Mouse (Mus musculus): ENCODE results near the gene Ccr10. TPM values are rescaled to one million over a fixed set of nuclear protein-coding genes. Genes with fewer than 3 reads are reported as not detected.

Ccr10 gene
- polyA plus RNA-seq, 1 experiment from 2014 or later = 0.20 TPM

- H3K4me3 ChIP-seq = no peak overlapping the region
- peaks cover 16% of the 10 kb centered on the region for H3K4me1 ChIP-seq (replicated peaks)
- 43% methylated on average over 2 of the region's 2 CpGs for WGBS
- DNase-seq (ENCODE audit: low spot score) = no peak
- peaks cover 15% of the 10 kb centered on the region for H3K27me3 ChIP-seq (ENCODE audit: insufficient read depth, poor library complexity, severe bottlenecking)
- H3K9me3 ChIP-seq = no peaks in the 10 kb centered on the region
- H3K27ac ChIP-seq = no peak overlapping the region
- H3K36me3 ChIP-seq = no peaks in the 10 kb centered on the region
These were observed 24.2 kb downstream of the Ccr10 start for GRCm38 (mm10) chr11:101151063-101151462.

GRCm38 (mm10) chr11:101149178-101150105, 25.8 kb downstream of the Ccr10 start:
- H3K27ac ChIP-seq = no peak overlapping the region

GRCm38 (mm10) chr11:101148751-101149150, 26.5 kb downstream of the Ccr10 start:
- peaks cover 10% of the 10 kb centered on the region for H3K4me1 ChIP-seq (replicated peaks)
- no peaks in the 10 kb centered on the region for H3K36me3 ChIP-seq
- DNase-seq (ENCODE audit: low spot score) = no peak
- no peaks in the 10 kb centered on the region for H3K27me3 ChIP-seq (ENCODE audit: insufficient read depth, poor library complexity, severe bottlenecking)
- no peak overlapping the region for H3K27ac ChIP-seq
- WGBS = 76% methylated on average over 10 of the region's 10 CpGs
- no peaks in the 10 kb centered on the region for H3K9me3 ChIP-seq
- no peak overlapping the region for H3K4me3 ChIP-seq

More at GRCm38 (mm10) chr11:101149178-101150105, 25.8 kb downstream of the Ccr10 start:
- no peaks in the 10 kb centered on the region for H3K36me3 ChIP-seq
- 69% methylated on average over 9 of the region's 9 CpGs for WGBS
- H3K4me3 ChIP-seq = no peak overlapping the region
- no peaks in the 10 kb centered on the region for H3K9me3 ChIP-seq
- peaks cover 6% of the 10 kb centered on the region; the same call in 1 of the 2 replicates for H3K4me1 ChIP-seq (replicated peaks)
- DNase-seq (ENCODE audit: low spot score) = no peak
- no peaks in the 10 kb centered on the region for H3K27me3 ChIP-seq (ENCODE audit: insufficient read depth, poor library complexity, severe bottlenecking)

- peaks cover 14% of the 10 kb centered on the region for H3K4me1 ChIP-seq (replicated peaks)
- no peaks in the 10 kb centered on the region for H3K9me3 ChIP-seq
- peaks cover 8% of the 10 kb centered on the region for H3K27me3 ChIP-seq (ENCODE audit: insufficient read depth, poor library complexity, severe bottlenecking)
- H3K36me3 ChIP-seq = no peaks in the 10 kb centered on the region
- H3K4me3 ChIP-seq = no peak overlapping the region
- no peak overlapping the region for H3K27ac ChIP-seq
- 25% methylated on average over 10 of the region's 10 CpGs for WGBS
- DNase-seq (ENCODE audit: low spot score) = peak; percentile 57
These were observed 28.9 kb downstream of the Ccr10 start for GRCm38 (mm10) chr11:101146377-101146776.

GRCm38 (mm10) chr11:101143338-101144225, 31.7 kb downstream of the Ccr10 start:
- WGBS = 21% methylated on average over 18 of the region's 19 CpGs
- peaks cover 32% of the 10 kb centered on the region for H3K27me3 ChIP-seq (ENCODE audit: insufficient read depth, poor library complexity, severe bottlenecking)
- no peaks in the 10 kb centered on the region for H3K36me3 ChIP-seq
- peak overlapping the region; percentile 71 for H3K27ac ChIP-seq
- peak overlapping the region; percentile 45 for H3K4me3 ChIP-seq
- peaks cover 22% of the 10 kb centered on the region for H3K4me1 ChIP-seq (replicated peaks)
- peak; percentile 75 for DNase-seq (ENCODE audit: low spot score)
- no peaks in the 10 kb centered on the region for H3K9me3 ChIP-seq

GRCm38 (mm10) chr11:101142215-101142967, 32.9 kb downstream of the Ccr10 start:
- H3K4me3 ChIP-seq = no peak overlapping the region
- no peak for DNase-seq (ENCODE audit: low spot score)
- peaks cover 33% of the 10 kb centered on the region for H3K27me3 ChIP-seq (ENCODE audit: insufficient read depth, poor library complexity, severe bottlenecking)
- no peaks in the 10 kb centered on the region for H3K36me3 ChIP-seq
- H3K4me1 ChIP-seq (replicated peaks) = peaks cover 26% of the 10 kb centered on the region
- H3K27ac ChIP-seq = no peak overlapping the region
- WGBS = 89% methylated on average over 10 of the region's 10 CpGs
- no peaks in the 10 kb centered on the region for H3K9me3 ChIP-seq

GRCm38 (mm10) chr11:101141088-101141487, 34.2 kb downstream of the Ccr10 start:
- H3K4me1 ChIP-seq (replicated peaks) = peaks cover 26% of the 10 kb centered on the region
- H3K27me3 ChIP-seq (ENCODE audit: insufficient read depth, poor library complexity, severe bottlenecking) = peaks cover 33% of the 10 kb centered on the region
- no peak overlapping the region for H3K4me3 ChIP-seq
- no peaks in the 10 kb centered on the region for H3K36me3 ChIP-seq
- WGBS = 79% methylated on average over 8 of the region's 8 CpGs
- H3K9me3 ChIP-seq = no peaks in the 10 kb centered on the region
- no peak overlapping the region for H3K27ac ChIP-seq
- no peak for DNase-seq (ENCODE audit: low spot score)

GRCm38 (mm10) chr11:101140164-101140819, 35.0 kb downstream of the Ccr10 start:
- H3K36me3 ChIP-seq = no peaks in the 10 kb centered on the region
- peak overlapping the region; percentile 57 for H3K27ac ChIP-seq
- H3K4me3 ChIP-seq = peak overlapping the region; percentile 40
- H3K4me1 ChIP-seq (replicated peaks) = peaks cover 26% of the 10 kb centered on the region
- H3K27me3 ChIP-seq (ENCODE audit: insufficient read depth, poor library complexity, severe bottlenecking) = peaks cover 33% of the 10 kb centered on the region
- 55% methylated on average over 27 of the region's 27 CpGs for WGBS
- DNase-seq (ENCODE audit: low spot score) = no peak
- H3K9me3 ChIP-seq = no peaks in the 10 kb centered on the region

GRCm38 (mm10) chr11:101138536-101139181, 36.6 kb downstream of the Ccr10 start:
- peaks cover 33% of the 10 kb centered on the region for H3K27me3 ChIP-seq (ENCODE audit: insufficient read depth, poor library complexity, severe bottlenecking)
- peak; percentile 57 for DNase-seq (ENCODE audit: low spot score)
- H3K36me3 ChIP-seq = no peaks in the 10 kb centered on the region
- 32% methylated on average over 15 of the region's 15 CpGs for WGBS
- peaks cover 22% of the 10 kb centered on the region for H3K4me1 ChIP-seq (replicated peaks)
- H3K9me3 ChIP-seq = no peaks in the 10 kb centered on the region
- H3K4me3 ChIP-seq = peak overlapping the region; percentile 35
- peak overlapping the region; percentile 72 for H3K27ac ChIP-seq

- no peak overlapping the region for H3K27ac ChIP-seq
- no peak overlapping the region for H3K4me3 ChIP-seq
- WGBS = 79% methylated on average over 7 of the region's 7 CpGs
- no peak for DNase-seq (ENCODE audit: low spot score)
- H3K27me3 ChIP-seq (ENCODE audit: insufficient read depth, poor library complexity, severe bottlenecking) = peaks cover 30% of the 10 kb centered on the region
- no peaks in the 10 kb centered on the region for H3K9me3 ChIP-seq
- peaks cover 19% of the 10 kb centered on the region for H3K4me1 ChIP-seq (replicated peaks)
- no peaks in the 10 kb centered on the region for H3K36me3 ChIP-seq
These were observed 38.2 kb downstream of the Ccr10 start for GRCm38 (mm10) chr11:101137000-101137399.

GRCm38 (mm10) chr11:101134217-101134865, 40.9 kb downstream of the Ccr10 start:
- no peak overlapping the region for H3K4me3 ChIP-seq
- H3K27me3 ChIP-seq (ENCODE audit: insufficient read depth, poor library complexity, severe bottlenecking) = peaks cover 4% of the 10 kb centered on the region
- no peaks in the 10 kb centered on the region for H3K36me3 ChIP-seq
- WGBS = 82% methylated on average over 13 of the region's 13 CpGs
- H3K27ac ChIP-seq = no peak overlapping the region
- H3K4me1 ChIP-seq (replicated peaks) = peaks cover 11% of the 10 kb centered on the region; the same call in 1 of the 2 replicates
- peaks cover 3% of the 10 kb centered on the region for H3K9me3 ChIP-seq
- DNase-seq (ENCODE audit: low spot score) = no peak
